Mouse (Mus musculus) frontal cortex, postnatal 25 days (tissue): ENCODE data around the gene Tspan15.
A peak's percentile ranks its signal among the peaks of the same experiment; 100 is the strongest.

Experiments used
- DNase-seq, 2 experiments: peaks; one replicate each; pipeline ENCODE4 v3.0.0; 2022; ENCODE audit warnings: low spot score in 2 of 2

Gene Tspan15

GRCm38 (mm10) chr10:62230708-62231394 lies at the start of gene Tspan15:
TSS of gene Tspan15 (minus strand) at chr10:62231251.
- peak; percentile 69 to 75 for DNase-seq

GRCm38 (mm10) chr10:62279671-62280070 lies 48.6 kb upstream of the Tspan15 start:
- no peak for DNase-seq

GRCm38 (mm10) chr10:62279066-62279465 lies 48.0 kb upstream of the Tspan15 start:
- no peak for DNase-seq

GRCm38 (mm10) chr10:62277499-62278293 lies 46.6 kb upstream of the Tspan15 start:
- no peak for DNase-seq

- DNase-seq, result peak; percentile 80 to 83
Observed at GRCm38 (mm10) chr10:62275235-62275634, 44.2 kb upstream of the Tspan15 start.

- DNase-seq, result no peak
Observed at GRCm38 (mm10) chr10:62269278-62269677, 38.2 kb upstream of the Tspan15 start.

GRCm38 (mm10) chr10:62264299-62264698 lies 33.2 kb upstream of the Tspan15 start:
- no peak for DNase-seq

- DNase-seq, result peak in 1 of 2 experiments; percentile 46
Observed at GRCm38 (mm10) chr10:62261115-62261886, 30.2 kb upstream of the Tspan15 start.

- DNase-seq, result no peak
Observed at GRCm38 (mm10) chr10:62258298-62258697, 27.2 kb upstream of the Tspan15 start.

- no peak for DNase-seq
Observed at GRCm38 (mm10) chr10:62252496-62253235, 21.6 kb upstream of the Tspan15 start.

- DNase-seq, result no peak
Observed at GRCm38 (mm10) chr10:62252000-62252488, 21.0 kb upstream of the Tspan15 start, which contains the start of gene Tacr2. TSS of gene Tacr2 (plus strand) at chr10:62252438.

- DNase-seq, result no peak
Observed at GRCm38 (mm10) chr10:62247815-62248214, 16.8 kb upstream of the Tspan15 start.

- DNase-seq, result no peak
Observed at GRCm38 (mm10) chr10:62247156-62247555, 16.1 kb upstream of the Tspan15 start.

GRCm38 (mm10) chr10:62244067-62244466 lies 13.0 kb upstream of the Tspan15 start:
- DNase-seq, result no peak

- DNase-seq, result peak in 1 of 2 experiments; percentile 43
Observed at GRCm38 (mm10) chr10:62242896-62243295, 11.8 kb upstream of the Tspan15 start.

- no peak for DNase-seq
Observed at GRCm38 (mm10) chr10:62242358-62242757, 11.3 kb upstream of the Tspan15 start.

GRCm38 (mm10) chr10:62239270-62239669 lies 8.2 kb upstream of the Tspan15 start:
- no peak for DNase-seq

- DNase-seq, result no peak
Observed at GRCm38 (mm10) chr10:62238688-62239087, 7.6 kb upstream of the Tspan15 start.

- DNase-seq, result no peak
Observed at GRCm38 (mm10) chr10:62237205-62237604, 6.2 kb upstream of the Tspan15 start.

GRCm38 (mm10) chr10:62236165-62236564 lies 5.1 kb upstream of the Tspan15 start:
- DNase-seq, result no peak

- no peak for DNase-seq
Observed at GRCm38 (mm10) chr10:62231811-62232210, 760 bp upstream of the Tspan15 start.
